Mouse (Mus musculus) myocyte (in vitro differentiated cells): ENCODE measurements around the gene Rgs5. TPM values are rescaled to one million over a fixed set of nuclear protein-coding genes. Genes with fewer than 3 reads are reported as not detected.

Experiments used
- H3K27me3 ChIP-seq: one replicate; pipeline ENCODE4 v1.6.1; 2011; ENCODE audit not compliant: control insufficient read depth, insufficient read depth, insufficient read length
- H3K36me3 ChIP-seq: one replicate; pipeline ENCODE4 v1.6.1; 2011; ENCODE audit not compliant: control insufficient read depth, insufficient read depth
- H3K4me2 ChIP-seq: one replicate; pipeline ENCODE4 v1.6.1; 2011; ENCODE audit warnings: low read depth, control low read depth
- H3K4me3 ChIP-seq: one replicate; pipeline ENCODE4 v1.5.1; 2011; ENCODE audit warnings: mild to moderate bottlenecking, control low read depth, moderate library complexity
- H3K79me2 ChIP-seq: one replicate; pipeline ENCODE4 v1.6.1; 2011; ENCODE audit not compliant: control insufficient read depth, insufficient read depth
- H3ac ChIP-seq: one replicate; pipeline ENCODE4 v1.6.1; 2011; ENCODE audit not compliant: control insufficient read depth, insufficient read length
- E2F4 ChIP-seq: IDR thresholded peaks from one replicate; pipeline ENCODE4 v1.6.1; 2011; ENCODE audit warnings: mild to moderate bottlenecking, control low read depth, moderate library complexity; ENCODE audit not compliant: insufficient read depth
- MAX ChIP-seq: IDR thresholded peaks from one replicate; pipeline ENCODE4 v1.6.1; 2011; ENCODE audit warnings: low read depth, mild to moderate bottlenecking, control low read depth
- POLR2A ChIP-seq: IDR thresholded peaks from one replicate; pipeline ENCODE4 v1.6.1; 2011; ENCODE audit warnings: low read depth, mild to moderate bottlenecking, control low read depth, moderate library complexity; ENCODE audit not compliant: insufficient read length
- REST ChIP-seq: IDR thresholded peaks from one replicate; pipeline ENCODE4 v1.6.1; 2011; ENCODE audit warnings: mild to moderate bottlenecking, control low read depth, moderate library complexity; ENCODE audit not compliant: insufficient read depth, insufficient read length
- SRF ChIP-seq: IDR thresholded peaks from one replicate; pipeline ENCODE4 v1.6.1; 2011; ENCODE audit warnings: low read depth; ENCODE audit not compliant: control insufficient read depth, insufficient read length
- TCF3 ChIP-seq: IDR thresholded peaks from one replicate; pipeline ENCODE4 v1.6.1; 2011; ENCODE audit warnings: low read depth, control low read depth; ENCODE audit not compliant: insufficient read length
- polyA plus RNA-seq: library from polyadenylated mRNA; unstranded; fragments of >200 nt; fragmentation: generic; extraction: Trizol; gene quantifications from one replicate; pipeline ENCODE4 v1.2.1, GENCODE M21; 2012; ENCODE audit warnings: missing spikeins

Gene Rgs5
- polyA plus RNA-seq, 1 experiment = 0.01 TPM

DNA sequence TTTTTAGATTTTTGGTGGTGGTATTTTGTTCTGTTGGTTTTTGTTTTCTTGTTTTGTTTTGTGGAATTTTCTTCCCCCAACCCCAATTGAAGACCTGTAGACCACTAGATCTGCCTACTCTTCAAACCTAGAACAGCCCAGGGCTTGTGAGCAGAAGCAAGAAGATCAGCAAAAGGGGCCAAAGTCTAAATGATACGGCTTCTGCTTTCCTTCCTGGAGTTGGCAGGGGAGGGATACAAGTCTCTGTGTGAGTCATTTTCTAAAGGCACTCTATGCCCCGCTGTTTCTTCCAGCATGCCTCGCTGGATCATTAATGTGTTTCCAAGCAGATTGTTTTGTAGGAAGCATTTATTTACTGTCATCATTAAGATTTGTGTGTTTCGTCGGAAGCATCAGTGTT lies 85.8 kb downstream of the Rgs5 start:
- Histone ChIP-seq H3K4me3 (no peak overlapping the region), H3K4me2 (no peak overlapping the region), H3ac (no peak overlapping the region), H3K79me2 (no peaks in the 10 kb centered on the region), H3K27me3 (no peaks in the 10 kb centered on the region), H3K36me3 (no peaks in the 10 kb centered on the region)
- TF ChIP-seq TCF3 = no peak
- TF ChIP-seq SRF = no peak
- TF ChIP-seq E2F4 = no peak
- no peak for TF ChIP-seq REST
- no peak for TF ChIP-seq POLR2A
- TF ChIP-seq MAX = no peak

Other genes starting within 250 kb of the Rgs5 start
- gene Nuf2, start 124.0 kb upstream of the Rgs5 start, polyA plus RNA-seq = 15.6 TPM
- gene Rgs4, start 92.1 kb downstream of the Rgs5 start, polyA plus RNA-seq = 0.26 TPM